Mouse (Mus musculus): Measurements from ENCODE around the gene Tmem50b. TPM values are rescaled to one million over a fixed set of nuclear protein-coding genes. Genes with fewer than 3 reads are reported as not detected.
"Not testable (repeated sequence)": the region's sequence is repeated elsewhere in the genome, so short reads cannot be mapped to it uniquely, and the experiment has no call there.

Tmem50b gene
- total RNA-seq, 2 experiments from 2014 or later: 46.9 to 55.3 TPM

GRCm38 (mm10) chr16:91545597-91546281, 51.9 kb downstream of the Tmem50b start:
- DNase-seq: peak in 1 of 2 experiments; percentile 32
- intact Hi-C loops (cut with DNase I): no loop called here

DNA sequence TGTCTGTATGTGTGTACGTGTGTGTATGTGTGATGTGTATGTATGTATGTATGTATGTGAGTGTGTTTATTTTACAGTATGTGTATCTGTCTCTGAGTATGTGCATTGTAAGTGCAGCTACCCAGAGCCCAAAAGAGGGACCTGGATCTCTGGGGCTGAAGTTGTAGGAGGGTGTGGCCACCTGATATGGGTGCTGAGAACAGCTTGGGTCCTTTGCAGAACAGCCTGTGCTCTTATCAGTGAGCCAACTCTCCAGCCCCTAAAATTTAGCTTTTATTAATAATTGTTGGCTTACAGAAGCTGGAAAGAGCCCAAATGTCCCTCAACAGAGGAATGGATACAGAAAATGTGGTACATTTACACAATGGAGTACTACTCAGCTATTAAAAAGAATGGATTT, 54.0 kb downstream of the Tmem50b start:
- no peak for DNase-seq
- intact Hi-C loops (cut with DNase I): no loop called here

GRCm38 (mm10) chr16:91541573-91542081, 56.0 kb downstream of the Tmem50b start:
- intact Hi-C loops (cut with DNase I): no loop called here
- DNase-seq: peak in 1 of 2 experiments; percentile 46

DNA sequence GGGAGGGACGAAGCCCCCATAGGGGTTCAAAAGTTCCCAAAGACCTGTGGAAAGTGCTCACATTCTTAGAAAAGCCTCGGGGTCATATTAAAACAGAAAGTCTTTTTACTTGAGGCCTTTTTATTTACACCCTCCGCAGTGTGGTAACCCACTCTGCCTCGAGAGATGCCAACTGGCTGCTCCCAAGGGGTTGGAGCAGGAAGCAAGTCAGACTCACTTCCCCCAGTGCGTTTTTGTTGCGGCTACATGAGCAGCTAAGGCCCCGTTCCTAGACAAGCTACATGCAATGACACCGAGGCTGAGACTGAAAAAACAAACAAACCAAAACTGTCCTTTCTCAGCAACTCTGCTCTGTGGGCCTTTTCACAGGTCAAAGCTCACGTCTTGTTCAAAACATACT, 59.1 kb downstream of the Tmem50b start:
- intact Hi-C loops (cut with DNase I): no loop called here

DNA sequence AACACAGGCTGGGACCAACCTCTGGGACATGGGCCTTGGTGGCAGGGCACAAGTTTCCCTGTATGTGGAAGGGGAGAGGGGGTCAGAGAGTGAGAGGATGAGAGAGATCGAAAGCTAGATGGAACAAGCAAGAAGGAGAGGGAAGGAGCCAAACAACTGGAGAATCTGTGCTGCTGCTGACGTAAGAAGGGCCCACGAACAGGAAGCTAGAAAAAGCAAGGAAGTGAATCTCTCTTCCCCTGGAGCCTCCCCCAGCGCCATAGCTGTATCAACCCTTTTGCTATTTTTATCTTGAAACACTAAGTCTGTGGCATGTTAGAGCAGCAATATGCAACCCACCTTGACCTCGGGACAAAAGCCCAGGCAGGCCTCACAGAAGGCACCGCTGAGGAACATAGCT, 59.5 kb downstream of the Tmem50b start:
- no peak for DNase-seq

More for the DNA sequence above, 59.1 kb downstream of the Tmem50b start:
- DNase-seq: no peak

GRCm38 (mm10) chr16:91537065-91537464, 60.5 kb downstream of the Tmem50b start:
- DNase-seq: no peak
- intact Hi-C loops (cut with DNase I): no loop called here

More for the DNA sequence above, 59.5 kb downstream of the Tmem50b start:
- intact Hi-C loops (cut with DNase I): no loop called here

- DNase-seq: no peak
- intact Hi-C loops (cut with DNase I): no loop called here
Observed at GRCm38 (mm10) chr16:91536372-91536771, 61.2 kb downstream of the Tmem50b start.

GRCm38 (mm10) chr16:91534888-91535287, 62.7 kb downstream of the Tmem50b start:
- intact Hi-C loops (cut with DNase I): no loop called here
- no peak for DNase-seq

GRCm38 (mm10) chr16:91534477-91534876, 63.1 kb downstream of the Tmem50b start:
- intact Hi-C loops (cut with DNase I): no loop called here
- DNase-seq: peak in 1 of 2 experiments; percentile 40

GRCm38 (mm10) chr16:91533097-91534001, 64.3 kb downstream of the Tmem50b start:
- DNase-seq: no peak
- intact Hi-C loops (cut with DNase I): no loop called here

DNA sequence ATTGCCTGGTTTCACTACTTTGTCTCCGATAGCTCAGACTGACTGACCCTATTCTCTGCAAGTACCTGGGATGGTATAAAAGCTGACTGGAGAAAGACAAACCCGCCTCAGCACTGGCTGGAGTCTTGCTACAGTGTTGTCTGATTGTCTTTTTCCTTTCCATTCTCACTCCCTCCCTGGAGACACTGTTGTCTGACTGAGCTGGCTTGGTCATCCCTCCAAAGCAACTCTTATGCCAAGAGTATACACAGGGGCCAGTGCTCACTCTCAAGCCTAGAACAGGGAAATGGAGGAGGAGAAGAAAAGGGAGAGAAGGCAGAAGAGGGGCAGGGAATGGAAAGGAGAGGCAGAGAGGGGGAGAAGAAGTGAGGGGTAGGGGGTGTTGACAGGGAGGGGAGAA, 65.2 kb downstream of the Tmem50b start:
- DNase-seq: peak in 1 of 2 experiments; percentile 47
- intact Hi-C loops (cut with DNase I): no loop called here

DNA sequence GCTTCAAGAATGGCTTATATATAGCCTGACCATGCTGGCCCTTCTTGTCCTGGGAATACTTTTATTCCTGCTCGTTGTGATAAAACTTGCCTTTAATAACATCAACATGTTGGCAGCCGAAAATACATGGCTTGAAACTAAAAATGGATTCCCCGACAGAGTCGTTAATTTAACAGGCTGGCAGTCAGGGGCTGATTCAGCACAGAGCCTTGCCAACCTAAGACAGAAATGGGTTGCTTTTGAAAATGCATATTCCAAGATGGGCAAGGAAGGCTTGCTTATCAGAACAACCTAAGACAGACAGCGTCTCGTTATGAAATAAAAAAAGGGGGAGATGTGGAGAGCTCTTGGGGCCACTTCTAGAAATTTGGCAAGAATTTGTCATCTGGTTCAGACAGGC, 65.7 kb downstream of the Tmem50b start:
- DNase-seq: no peak
- intact Hi-C loops (cut with DNase I): no loop called here

DNA sequence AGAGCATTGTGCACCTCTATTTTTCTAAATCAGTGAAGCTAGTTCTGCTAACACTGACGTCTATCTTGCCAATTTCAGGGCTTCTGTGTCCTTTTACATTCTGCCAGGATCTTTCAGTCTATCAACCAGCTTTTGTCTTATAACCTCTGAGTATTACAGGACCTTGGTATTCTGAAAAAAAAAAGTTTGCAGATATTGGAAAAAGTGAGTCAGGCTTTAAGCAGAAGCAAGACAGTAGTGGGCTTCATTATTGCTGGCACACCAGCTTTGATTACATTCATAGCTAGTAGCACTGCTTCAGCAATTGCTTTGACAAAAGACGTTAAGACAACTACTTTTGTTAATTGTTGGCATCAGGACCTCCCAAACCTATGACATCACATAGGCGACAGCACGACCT, 66.8 kb downstream of the Tmem50b start:
- DNase-seq; intact Hi-C loops (cut with DNase I): not testable (repeated sequence)

DNA sequence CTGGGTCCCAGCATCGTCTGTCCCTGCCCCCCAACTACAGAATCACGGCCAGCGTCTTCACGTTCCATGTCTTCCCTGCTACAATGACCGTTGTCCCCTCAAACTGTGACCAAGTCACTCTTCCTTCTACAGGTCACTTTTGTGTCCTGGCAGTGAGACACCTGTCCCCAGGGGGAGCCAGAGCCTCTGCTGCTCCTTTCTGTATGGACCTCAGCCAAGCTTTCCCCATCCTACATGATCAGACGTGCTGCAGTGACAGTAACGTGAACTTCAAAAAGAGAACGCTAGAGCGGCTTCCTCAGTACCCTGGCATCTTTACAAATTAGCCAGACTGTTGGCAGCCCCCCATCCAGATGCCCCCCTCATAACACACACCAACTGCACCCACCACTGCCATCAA, 69.0 kb downstream of the Tmem50b start:
- intact Hi-C loops (cut with DNase I): loop anchor here (2.0 to 5.0 kb wide), 2 partner anchors 32 to 171 kb away; no protein-coding TSS in a partner anchor
- peak; percentile 55 to 66 for DNase-seq

DNA sequence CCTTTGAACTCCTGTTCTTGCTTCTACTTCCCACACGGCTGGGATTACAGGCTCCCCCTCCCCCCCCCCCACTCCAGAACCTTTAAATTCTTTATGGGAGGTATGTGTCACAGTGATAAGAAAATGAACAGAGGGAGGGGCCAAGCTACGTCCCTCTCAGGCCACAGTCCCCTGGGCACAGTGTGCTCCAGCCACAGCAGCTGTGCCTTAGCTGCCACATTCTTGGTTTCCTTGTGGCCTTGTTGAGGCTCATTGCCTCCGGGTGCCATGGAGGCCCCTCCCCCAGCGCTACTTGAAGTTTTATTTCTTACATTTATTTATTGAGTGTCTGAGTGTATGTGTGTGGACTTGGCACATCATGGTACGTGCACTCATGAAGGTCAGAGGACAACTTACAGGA, 70.1 kb downstream of the Tmem50b start:
- no peak for DNase-seq
- intact Hi-C loops (cut with DNase I): loop anchor here (5.0 kb wide), 1 partner anchor 170 kb away; no protein-coding TSS in a partner anchor

- intact Hi-C loops (cut with DNase I): loop anchor here (5.0 kb wide), 1 partner anchor 170 kb away; no protein-coding TSS in a partner anchor
- DNase-seq: peak; percentile 73 to 77
Observed at GRCm38 (mm10) chr16:91527051-91527450, 70.5 kb downstream of the Tmem50b start.

- intact Hi-C loops (cut with DNase I): loop anchor here (5.0 kb wide), 1 partner anchor 169 kb away; no protein-coding TSS in a partner anchor
- no peak for DNase-seq
Observed at GRCm38 (mm10) chr16:91526274-91526673, 71.3 kb downstream of the Tmem50b start.

Data from heart, postnatal 10 days (tissue).